Mouse (Mus musculus) thymus, adult 18-20 months (tissue): ENCODE data around the gene Bclaf1.
A peak's percentile ranks its signal among the peaks of the same experiment; 100 is the strongest.

Experiments used
- DNase-seq, 2 experiments: peaks; one replicate each; pipeline ENCODE4 v3.0.0; 2022; ENCODE audit warnings: mixed read lengths in 2 of 2

The Bclaf1 gene

DNA sequence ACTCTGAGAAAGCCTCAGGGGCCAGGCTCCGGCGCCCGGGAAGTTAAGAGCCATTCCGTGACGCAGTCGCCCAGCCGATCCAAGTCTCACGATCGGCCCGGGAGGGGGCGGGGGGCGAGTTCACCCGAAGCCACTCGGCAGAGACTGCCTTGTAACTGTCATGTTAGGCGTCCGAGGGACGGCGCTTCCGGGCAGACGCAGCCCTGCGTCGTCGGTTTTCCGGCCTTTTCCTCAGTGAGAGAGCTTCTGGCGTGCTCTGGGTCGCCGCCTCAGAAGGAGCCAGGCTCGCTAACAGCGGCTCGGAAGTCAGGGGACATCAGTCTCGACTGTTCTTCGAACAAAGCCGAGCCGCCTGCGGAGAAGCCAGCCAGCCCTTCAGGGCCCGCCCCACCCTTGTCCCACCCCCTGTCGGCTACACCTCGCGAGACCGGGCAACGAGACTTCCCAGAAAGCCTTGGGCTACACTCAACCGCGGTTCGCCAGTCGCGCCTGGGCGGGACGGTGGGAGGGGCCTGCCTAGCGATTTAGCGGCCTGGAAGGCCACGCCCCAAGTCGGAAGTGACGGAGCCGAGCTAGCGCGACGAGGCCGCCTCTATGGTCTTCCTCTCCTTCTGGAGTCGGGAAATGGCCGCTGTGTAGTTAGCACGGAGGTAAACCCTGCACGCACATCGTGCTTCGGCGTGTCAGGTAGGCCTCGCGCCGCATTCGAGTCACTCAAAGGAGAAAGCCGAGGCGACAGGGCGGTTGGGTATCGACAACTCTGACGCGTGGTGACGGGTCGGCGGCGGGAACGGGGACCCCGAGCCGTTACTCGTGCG is at the start of gene Bclaf1:
TSS of gene Bclaf1 (plus strand) at position 552 of the 818 bp plus-strand sequence.
- peak; percentile 100 for DNase-seq

GRCm38 (mm10) chr10:20262896-20263295 is 49.4 kb upstream of the Bclaf1 start:
- DNase-seq: no peak

GRCm38 (mm10) chr10:20264479-20264878 is 47.8 kb upstream of the Bclaf1 start:
- DNase-seq: no peak

- peak in 1 of 2 experiments; percentile 35 for DNase-seq
Observed at GRCm38 (mm10) chr10:20267032-20267431, 45.2 kb upstream of the Bclaf1 start.

- no peak for DNase-seq
Observed at GRCm38 (mm10) chr10:20268945-20269344, 43.3 kb upstream of the Bclaf1 start.

- DNase-seq: no peak
Observed at GRCm38 (mm10) chr10:20272380-20272779, 39.9 kb upstream of the Bclaf1 start.

DNA sequence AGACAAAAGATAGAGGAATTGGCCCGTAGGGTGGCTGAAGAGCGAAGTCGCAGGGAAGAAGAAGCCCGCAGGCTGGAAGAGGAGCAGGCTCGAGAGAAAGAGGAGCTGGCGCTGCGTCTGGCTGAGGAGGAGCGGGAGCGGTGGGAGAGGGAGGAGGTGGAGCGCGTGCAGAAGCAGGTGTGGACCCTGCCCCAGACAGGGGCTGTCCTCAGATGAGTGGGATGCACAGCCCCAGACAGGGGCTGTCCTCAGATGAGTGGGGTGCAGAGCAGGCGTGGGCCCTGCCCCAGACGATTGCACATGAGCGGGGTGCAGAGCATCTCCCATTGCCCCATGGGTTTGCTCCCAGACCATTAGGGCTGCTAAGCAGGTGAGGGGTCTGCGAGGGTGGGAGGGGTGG is 39.0 kb upstream of the Bclaf1 start:
- DNase-seq: no peak

- DNase-seq: no peak
Observed at GRCm38 (mm10) chr10:20274022-20274421, 38.2 kb upstream of the Bclaf1 start.

GRCm38 (mm10) chr10:20281456-20281855 is 30.8 kb upstream of the Bclaf1 start:
- DNase-seq: no peak

DNA sequence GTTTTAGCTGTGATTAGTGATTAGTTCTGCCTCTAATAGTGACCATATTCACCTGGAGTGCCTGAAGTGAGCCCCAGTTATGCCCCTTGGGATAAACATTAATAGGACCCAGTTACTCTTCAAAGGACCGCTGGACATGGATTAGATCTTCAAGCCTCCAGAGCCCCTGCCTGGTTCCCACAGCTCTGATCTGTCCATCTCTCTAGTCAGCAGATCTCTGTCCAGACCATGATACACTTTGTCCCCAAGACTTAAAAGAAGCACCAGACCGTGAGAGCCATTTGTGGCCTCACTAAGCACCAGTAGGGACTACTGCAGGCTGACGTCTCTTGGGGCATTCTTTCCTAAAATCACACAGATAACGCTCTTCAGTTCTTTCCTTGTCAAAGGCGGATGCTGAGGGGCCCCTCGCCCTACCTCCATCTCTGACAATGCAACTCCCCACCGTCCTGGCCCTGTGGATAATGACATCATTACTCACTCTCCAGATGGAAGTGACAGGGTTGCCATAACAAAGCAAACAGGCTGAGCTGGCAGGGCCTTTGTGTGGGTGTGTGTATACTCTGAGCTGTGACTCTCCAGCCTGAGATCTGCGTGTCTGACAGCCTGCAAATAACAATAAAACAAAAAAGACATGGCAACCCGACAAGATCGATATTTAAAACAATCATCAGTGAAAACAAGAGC is 26.8 kb upstream of the Bclaf1 start:
- DNase-seq: no peak

GRCm38 (mm10) chr10:20285994-20286836 is 26.1 kb upstream of the Bclaf1 start:
- DNase-seq: no peak

GRCm38 (mm10) chr10:20287369-20287768 is 24.9 kb upstream of the Bclaf1 start:
- no peak for DNase-seq

- DNase-seq: peak; percentile 29 to 46
Observed at GRCm38 (mm10) chr10:20290467-20290883, 21.8 kb upstream of the Bclaf1 start.

DNA sequence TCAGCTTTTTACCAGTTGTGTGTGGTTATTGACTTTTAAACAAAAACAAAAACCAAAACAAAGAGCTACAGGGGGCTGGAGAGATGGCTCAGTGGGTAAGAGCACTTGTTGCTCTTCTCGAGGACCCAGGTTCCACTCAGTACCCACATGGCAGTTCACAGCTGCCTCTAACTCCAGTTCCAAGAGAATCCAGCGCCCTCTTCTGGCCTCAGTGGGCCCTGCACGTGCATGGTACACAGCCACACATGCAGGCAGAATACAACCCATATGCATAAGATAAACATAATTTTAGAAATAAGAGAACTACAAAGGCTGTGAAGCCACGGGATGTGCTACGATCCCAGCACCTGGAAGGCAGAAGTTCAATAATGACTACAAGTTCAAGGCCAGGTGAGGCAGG is 16.3 kb upstream of the Bclaf1 start:
- DNase-seq: no peak

- no peak for DNase-seq
Observed at GRCm38 (mm10) chr10:20298152-20298920, 13.9 kb upstream of the Bclaf1 start.

DNA sequence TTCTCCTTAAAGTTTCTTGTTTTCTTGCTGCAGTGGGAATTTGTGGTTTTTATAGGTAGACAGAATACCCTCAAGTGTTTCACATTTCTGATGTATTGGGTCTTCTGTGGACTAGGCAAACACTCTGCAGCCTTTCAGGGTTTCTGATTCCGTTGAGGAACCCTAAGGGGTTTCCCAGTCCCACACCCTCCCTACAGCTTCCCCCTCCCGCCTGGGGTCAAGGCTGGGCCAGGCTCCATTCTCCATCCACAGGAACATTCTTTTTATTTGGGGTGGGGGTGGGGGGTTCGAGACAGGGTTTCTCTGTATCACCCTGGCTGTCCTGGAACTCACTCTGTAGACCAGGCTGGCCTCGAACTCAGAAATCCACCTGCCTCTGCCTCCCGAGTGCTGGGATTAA is 13.2 kb upstream of the Bclaf1 start:
- no peak for DNase-seq

GRCm38 (mm10) chr10:20310969-20311769 is 1.1 kb upstream of the Bclaf1 start:
- no peak for DNase-seq

GRCm38 (mm10) chr10:20312736-20313301 is 550 bp downstream of the Bclaf1 start:
- peak; percentile 86 to 88 for DNase-seq

GRCm38 (mm10) chr10:20313447-20313846 is 1.2 kb downstream of the Bclaf1 start:
- peak in 1 of 2 experiments; percentile 20 for DNase-seq

DNA sequence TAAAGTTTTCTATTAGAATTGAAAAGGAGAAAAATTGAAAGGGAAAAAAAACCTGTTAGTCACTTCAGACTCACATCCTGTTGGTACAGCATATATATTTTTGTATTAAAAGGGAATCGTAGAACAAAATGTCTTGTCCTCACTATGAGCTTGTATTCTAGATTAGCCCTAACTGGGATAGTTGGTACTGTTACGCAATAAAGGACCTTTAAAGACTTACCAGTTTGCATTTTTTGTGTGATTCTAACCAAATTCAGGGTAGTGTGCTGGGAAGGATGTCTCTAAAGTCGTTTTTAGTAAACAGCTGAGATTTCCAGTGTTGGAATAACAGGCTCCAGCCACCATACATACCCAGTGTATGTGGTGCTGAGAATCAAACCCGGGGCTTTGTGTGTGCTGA is 1.7 kb downstream of the Bclaf1 start:
- DNase-seq: no peak

- DNase-seq: no peak
Observed at GRCm38 (mm10) chr10:20314797-20315196, 2.5 kb downstream of the Bclaf1 start.
